In genomic region chr11:36152226-36152625, GRCm38 (mm10) we compare ENCODE assay signal across 8 mouse cellular contexts.
A peak's percentile ranks its signal among the peaks of the same experiment; 100 is the strongest.
DNase-seq lines count a peak whose midpoint lies in the region; ATAC-seq lines count a peak whose summit lies in the region.

No protein-coding gene starts in this region.

- no peaks in the 10 kb centered on the region for H3K36me3 ChIP-seq in embryonic facial prominence, embryonic 10.5 days (replicated peaks)
- no peaks in the 10 kb centered on the region for H3K36me3 ChIP-seq in neural tube, embryonic 12.5 days

- 19% methylated on average over 6 of the region's 6 CpGs for WGBS in embryonic facial prominence, embryonic 10.5 days
- 16% methylated on average over 6 of the region's 6 CpGs for WGBS in neural tube, embryonic 12.5 days

- ATAC-seq in neural tube, embryonic 12.5 days (ENCODE audit: low FRiP score, low read depth): peak; percentile 48; the same call in 1 of the 2 replicates

- H3K4me3 ChIP-seq in embryonic facial prominence, embryonic 10.5 days: no peak overlapping the region
- H3K4me3 ChIP-seq in neural tube, embryonic 12.5 days: no peak overlapping the region

- DNase-seq in layer of hippocampus, adult 9-11 months: peak; percentile 15
- DNase-seq in layer of hippocampus, postnatal 36 days: no peak
- DNase-seq in embryonic facial prominence, embryonic 10.5 days (ENCODE audit: low spot score): peak; percentile 28
- peak; percentile 7 for DNase-seq in kidney, postnatal 14 days
- DNase-seq in thymus, adult 18-20 months: no peak
- DNase-seq in ovary, postnatal 14 days (ENCODE audit: low spot score): no peak
- no peak for DNase-seq in gastrocnemius, postnatal 10 days

- no peak overlapping the region for H3K27ac ChIP-seq in embryonic facial prominence, embryonic 10.5 days (replicated peaks)
- no peak overlapping the region for H3K27ac ChIP-seq in neural tube, embryonic 12.5 days

- H3K27me3 ChIP-seq in embryonic facial prominence, embryonic 10.5 days (replicated peaks; ENCODE audit: low read depth, poor library complexity, severe bottlenecking): 0 out of 2 replicates have a peak, but pooled peaks cover 3% of the 10 kb centered on the region
- H3K27me3 ChIP-seq in neural tube, embryonic 12.5 days (replicated peaks): no peaks in the 10 kb centered on the region

- no peak overlapping the region for H3K9ac ChIP-seq in neural tube, embryonic 12.5 days

- H3K4me2 ChIP-seq in neural tube, embryonic 12.5 days (replicated peaks): no peak overlapping the region

- peaks cover 13% of the 10 kb centered on the region for H3K4me1 ChIP-seq in embryonic facial prominence, embryonic 10.5 days
- peaks cover 9% of the 10 kb centered on the region for H3K4me1 ChIP-seq in neural tube, embryonic 12.5 days

- no peaks in the 10 kb centered on the region for H3K9me3 ChIP-seq in embryonic facial prominence, embryonic 10.5 days
- no peaks in the 10 kb centered on the region for H3K9me3 ChIP-seq in neural tube, embryonic 12.5 days

Comparison
In these comparisons a context has a peak if more than half of its experiments do, and no peak if none do; other contexts are left out.
1. DNase-seq: peak in layer of hippocampus, adult 9-11 months (single experiment), embryonic facial prominence, embryonic 10.5 days (single experiment) and kidney, postnatal 14 days (single experiment); none in layer of hippocampus, postnatal 36 days (0 of 2), thymus, adult 18-20 months (0 of 2), ovary, postnatal 14 days (single experiment) and gastrocnemius, postnatal 10 days (single experiment).